Mouse (Mus musculus): ENCODE results near the gene Col19a1.
"Not testable (repeated sequence)": the region's sequence is repeated elsewhere in the genome, so short reads cannot be mapped to it uniquely, and the experiment has no call there.

Gene Col19a1

DNA sequence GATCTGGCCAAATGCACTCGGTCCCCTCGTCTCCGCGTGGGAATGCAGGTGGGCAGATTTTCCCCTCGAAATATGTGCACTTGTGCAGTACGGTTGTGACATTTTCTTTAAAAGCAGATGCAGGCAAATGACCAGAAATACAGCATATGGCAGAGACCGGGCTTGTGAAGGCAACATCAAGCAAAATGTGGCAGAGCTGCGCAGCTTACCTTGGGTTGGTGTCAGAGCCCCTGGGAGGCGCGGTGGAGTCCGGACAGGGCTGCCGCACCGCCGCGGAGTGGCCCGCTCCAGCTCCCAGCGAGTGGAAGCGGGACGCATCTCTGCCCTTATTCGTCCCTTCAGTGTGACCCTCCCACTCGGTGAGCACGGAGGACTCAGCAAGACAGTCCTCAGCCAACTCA, at the start of gene Col19a1:
Gene Col19a1, minus strand, starts transcription at position 332 of the 401 bp plus-strand sequence.
- DNase-seq (ENCODE audit: low read depth, low spot score) = no peak

DNA sequence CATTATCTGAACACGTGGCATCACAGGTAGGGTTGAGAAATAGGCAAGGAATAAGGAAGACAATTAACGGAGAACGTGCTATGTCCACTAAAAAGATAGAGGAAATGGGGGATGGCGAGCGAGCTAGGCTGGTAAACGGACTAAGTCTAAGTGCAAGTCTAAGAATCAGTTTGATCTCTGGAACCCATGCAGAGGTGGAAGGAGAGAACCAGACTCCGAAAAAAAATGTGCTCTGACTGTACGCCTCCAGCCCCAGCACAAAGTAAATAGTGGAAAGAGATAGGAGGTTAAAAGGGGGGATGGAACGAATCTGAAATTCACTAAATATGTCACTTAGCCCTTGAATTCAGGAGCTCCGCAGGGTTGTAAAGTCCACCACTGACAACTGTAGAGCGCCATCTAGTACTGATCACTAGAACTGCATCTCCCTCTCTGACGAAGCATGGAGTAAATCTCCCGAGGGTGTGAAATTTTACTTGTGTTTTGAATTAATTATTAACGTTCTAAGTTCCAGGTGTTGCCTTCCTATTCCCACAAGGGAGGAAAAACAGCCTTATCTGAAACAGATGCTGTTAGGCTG, 46.4 kb upstream of the Col19a1 start:
- no peak for DNase-seq (ENCODE audit: low read depth, low spot score)

DNA sequence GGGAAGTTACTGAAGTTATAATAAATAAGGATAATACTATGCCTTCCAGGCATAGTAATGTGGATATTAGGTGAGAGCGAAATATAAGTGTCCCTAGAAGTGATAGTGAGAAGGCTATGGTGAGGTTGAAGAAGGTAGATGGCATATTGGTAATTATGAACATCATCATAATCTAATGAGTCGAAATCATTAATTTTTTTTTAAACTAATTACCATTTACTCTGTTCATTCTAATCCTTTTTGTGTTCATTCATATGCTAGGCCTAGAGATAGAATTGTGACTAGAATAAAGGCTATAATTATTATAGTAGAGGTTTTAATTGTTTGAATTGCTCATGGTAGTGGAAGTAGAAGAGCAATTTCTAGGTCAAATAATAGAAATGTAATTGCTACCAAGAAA, 25.3 kb upstream of the Col19a1 start:
- DNase-seq (ENCODE audit: low read depth, low spot score) = not testable (repeated sequence)

DNA sequence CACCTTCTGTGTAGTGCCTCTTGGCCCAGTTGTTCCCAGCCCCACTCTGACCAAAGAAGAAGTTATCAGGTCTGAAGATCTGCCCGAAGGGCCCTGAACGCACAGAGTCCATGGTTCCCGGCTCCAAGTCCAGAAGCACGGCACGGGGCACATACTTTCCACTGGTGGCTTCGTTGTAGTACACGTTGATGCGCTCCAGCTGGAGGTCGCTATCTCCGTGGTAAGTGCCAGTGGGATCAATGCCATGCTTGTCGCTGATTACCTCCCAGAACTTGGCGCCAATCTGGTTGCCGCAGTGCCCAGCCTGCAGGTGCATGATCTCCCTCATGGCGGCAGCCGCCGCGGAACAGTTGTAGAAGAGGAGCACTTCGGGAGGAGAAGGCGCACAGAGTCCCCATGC, 7.8 kb upstream of the Col19a1 start:
- no peak for DNase-seq (ENCODE audit: low read depth, low spot score)

DNA sequence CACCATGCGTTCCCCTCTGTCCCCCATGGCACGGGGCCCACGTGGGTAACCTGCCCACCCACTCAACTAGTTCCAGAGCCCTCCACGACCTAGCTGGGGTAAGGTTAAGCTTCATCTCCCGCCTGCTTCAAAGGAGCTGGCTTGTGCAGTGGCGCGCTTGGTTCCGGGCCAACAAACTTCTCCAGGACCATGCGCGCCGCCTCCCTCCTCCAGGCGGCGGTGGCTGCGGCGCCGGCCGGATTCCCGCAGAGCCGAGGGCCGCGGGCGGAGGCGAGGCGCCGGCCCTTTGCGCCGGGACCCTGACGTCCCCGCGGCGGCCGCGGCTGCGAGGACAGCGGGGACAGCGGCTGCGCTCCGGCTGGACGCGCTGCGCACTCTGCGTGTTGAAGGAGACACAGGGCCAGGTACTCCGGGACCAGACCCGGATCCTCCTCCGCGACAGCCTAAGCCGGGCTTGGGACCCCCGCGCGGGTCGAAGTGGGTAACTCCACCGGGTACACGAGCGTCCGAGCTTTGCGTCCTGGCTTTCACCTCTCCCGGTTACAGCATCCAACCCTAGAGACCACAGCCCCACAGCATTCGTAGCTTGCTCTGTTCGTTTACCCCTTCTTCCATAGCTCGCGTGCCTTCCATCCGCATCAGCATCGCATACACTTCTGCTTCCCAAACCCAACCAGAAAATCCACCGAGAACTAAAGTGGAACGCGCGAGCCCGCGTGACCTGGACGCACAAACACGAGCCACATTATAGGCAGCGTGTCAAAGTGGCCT, 717 bp downstream of the Col19a1 start:
- DNase-seq (ENCODE audit: low read depth, low spot score) = no peak

DNA sequence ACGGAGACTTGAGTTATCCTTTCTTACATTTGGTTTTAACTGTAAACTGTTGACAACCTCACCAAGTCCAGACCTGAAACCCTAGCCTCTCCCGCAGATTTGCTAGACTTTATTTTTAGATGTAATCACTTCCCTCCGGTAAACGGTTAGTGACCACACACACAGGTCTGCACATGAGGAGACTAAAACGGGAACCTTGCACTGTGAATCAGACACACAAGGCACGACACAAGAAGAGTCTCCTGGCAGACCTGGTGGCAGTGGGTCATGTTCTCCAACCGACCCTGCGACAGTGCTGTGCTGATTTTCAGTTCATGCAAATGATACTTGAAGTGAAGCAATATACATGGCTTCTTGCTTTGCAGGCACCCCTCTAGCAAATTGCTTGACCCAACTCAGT, 14.7 kb downstream of the Col19a1 start:
- no peak for DNase-seq (ENCODE audit: low read depth, low spot score)

DNA sequence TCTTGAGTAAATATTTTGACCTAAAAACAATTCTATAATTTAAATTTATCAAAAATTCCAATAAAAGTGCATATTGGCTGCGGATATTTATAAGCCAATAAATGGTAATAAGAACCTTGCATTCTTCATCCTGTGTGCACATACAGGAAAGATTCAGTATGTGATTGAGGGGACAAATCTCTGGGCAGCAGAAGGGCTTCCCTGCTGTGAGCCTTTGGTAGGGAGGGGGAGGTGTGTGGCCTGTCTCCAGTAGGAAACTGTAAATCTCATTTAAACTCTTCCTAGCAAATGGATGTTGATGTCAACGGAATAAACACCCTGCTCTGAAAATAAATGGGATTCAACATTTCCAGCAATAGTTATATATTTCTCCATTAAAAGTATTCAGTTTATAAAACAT, 23.2 kb downstream of the Col19a1 start:
- DNase-seq (ENCODE audit: low read depth, low spot score) = no peak

DNA sequence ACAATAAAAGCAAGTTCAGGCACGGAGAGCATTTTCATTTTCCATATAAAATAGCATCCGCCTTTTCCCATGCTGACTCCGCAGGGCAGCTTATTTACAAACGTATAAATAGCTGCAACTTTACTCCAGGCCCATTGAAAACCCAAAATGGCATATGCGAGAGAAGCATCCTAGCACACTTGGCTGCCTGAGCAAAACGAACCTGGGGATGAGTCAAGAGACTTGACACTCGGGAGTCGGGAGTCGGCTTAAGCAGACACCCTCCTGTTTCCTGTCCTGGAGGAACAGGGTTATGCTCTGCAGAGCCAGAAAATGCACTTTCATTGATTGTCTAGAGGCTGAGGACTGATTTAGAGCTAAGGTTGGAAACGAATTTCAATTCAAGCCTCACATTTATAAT, 29.3 kb downstream of the Col19a1 start:
- no peak for DNase-seq (ENCODE audit: low read depth, low spot score)

DNA sequence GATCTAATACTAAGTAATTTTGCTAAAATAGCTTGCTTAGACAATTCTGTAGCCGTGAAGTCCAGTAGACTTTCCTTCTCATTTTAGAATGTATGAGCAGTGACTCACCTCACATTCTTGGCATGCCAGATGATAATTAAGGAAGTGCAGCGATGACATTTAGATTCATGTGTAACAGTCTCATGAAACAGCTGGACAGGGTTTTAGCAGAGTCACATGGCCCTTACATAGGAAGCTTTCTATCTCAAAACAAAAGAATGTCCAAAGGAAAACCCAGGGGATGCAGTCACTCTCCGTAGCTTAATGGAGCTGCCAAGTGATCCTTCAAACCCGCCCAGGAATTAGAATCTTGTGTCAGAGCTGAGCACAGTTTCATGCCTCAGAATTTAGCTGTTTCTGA, 33.8 kb downstream of the Col19a1 start:
- DNase-seq (ENCODE audit: low read depth, low spot score) = no peak

DNA sequence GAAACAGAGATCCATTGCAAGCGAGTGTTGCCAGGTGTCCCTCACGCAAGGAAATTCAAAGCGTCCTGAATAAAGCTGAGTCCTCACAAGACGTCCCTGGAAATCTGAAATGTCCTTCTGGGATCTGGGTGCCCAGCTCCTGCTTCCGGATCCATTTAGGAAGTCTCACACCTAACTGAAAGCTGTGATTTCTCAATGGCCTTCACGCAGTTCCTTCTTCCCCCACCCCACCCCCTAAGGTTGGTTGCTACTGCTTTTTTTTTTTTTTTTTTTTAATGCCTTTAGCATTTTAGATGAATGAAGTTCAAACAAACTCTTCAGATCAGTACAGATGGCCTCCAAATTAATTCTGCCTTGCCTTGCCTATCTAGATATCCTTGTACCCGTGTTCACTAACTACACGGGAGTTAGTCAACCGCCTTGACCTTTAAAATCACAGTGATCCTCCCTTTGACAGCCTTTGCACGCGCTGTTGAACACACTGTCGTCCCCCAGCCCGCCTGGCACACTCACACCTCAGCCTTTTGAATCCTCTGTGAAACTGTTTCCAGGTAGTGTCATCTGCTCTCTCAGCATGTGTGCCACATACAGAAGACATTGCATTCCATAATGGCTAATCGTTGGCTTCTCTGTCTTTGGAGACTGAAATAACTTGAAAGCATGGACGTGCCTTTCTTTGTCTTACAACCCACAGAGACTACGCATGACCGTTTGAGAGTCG, 36.6 kb downstream of the Col19a1 start:
- DNase-seq (ENCODE audit: low read depth, low spot score) = no peak

DNA sequence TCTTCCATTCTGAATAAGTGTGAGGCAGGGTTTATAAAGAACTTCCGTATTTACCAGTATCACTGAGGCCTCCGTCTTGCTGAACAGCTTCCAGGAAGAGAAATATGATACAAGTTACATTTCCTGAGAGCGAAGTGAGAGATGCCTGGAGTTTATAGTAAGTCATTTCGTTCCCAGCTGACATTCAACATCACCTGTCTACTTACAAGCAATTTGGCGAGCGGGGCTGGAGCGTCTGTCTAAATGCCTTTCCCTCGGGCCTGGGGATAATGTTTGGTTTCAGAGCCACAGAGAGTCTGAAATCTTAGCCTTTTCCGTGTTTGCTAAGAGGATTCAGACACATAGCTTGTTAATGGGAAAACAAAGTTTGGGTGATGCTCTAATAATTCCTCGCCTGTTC, 37.2 kb downstream of the Col19a1 start:
- no peak for DNase-seq (ENCODE audit: low read depth, low spot score)

DNA sequence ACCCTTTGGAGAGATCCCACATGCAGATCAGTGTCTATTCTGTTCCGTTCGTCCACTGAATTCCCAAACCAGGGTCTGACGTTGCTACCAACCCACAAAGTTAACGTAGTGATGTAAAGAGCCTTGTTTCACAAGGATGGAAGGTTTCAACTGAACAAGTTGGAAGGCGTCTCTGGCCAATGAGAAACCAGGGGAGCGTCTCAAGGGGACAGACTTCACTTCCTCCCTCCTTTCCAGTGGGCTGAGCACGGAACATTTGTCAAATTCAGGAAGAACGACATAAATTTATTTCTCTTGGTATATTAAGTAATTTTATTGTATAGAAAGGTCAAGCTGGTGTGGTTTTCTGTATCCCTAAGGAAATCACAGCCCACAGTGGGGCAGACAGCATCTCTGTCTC, 38.2 kb downstream of the Col19a1 start:
- DNase-seq (ENCODE audit: low read depth, low spot score) = no peak

DNA sequence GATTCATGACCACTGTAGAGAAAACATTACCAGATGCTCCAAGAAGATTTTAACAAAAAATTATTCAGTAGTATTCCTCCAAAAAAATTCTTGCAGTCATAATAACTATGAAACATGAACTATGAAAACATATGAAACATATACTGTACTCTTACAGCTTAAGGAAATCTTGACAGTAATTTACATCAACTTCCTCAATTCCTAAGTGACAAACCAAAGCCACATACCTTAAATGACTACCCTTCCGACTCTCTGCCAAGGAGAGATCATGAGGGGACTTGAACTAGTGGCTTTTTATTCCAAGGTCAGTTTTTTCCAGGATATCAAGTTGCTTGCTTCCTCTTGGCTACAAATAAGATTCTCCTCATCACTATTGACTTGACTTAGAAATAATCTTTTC, 39.7 kb downstream of the Col19a1 start:
- no peak for DNase-seq (ENCODE audit: low read depth, low spot score)

DNA sequence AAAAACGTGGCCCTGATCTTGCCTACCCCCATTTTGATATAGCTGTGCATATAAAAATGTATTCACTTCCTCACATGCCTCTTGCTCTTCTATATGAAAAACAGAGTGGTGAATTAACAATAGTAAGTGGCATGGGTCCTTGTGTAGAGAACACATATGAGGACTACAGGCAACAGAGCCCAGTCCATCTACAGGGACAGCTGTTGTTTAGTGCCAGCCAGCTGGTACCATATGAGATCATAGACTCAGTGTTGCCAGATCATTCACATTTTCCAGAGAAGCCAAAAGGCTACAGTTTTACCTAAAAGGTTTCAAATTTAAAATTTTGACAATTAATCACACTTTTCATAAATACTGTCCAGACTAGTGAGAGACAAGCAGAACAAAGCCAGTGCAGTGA, 47.4 kb downstream of the Col19a1 start:
- no peak for DNase-seq (ENCODE audit: low read depth, low spot score)

DNA sequence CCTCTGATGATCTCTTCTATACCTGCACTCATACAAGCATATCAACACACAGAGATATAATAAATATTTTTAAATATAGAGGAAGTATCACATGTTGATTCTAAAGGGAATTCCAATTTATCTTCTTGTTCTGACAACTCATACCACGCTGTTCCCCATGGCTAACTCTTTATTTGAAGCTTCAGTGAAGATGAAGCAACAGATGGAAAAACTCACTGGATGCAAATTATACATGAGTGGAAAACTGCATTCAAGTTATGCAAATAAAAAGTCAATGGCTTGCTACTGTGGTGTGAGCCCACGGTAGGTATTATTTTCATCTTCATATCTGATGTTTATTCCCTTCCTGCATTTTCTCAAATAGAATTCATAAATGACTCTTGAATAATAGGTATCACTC, 60.1 kb downstream of the Col19a1 start:
- DNase-seq (ENCODE audit: low read depth, low spot score) = no peak

DNA sequence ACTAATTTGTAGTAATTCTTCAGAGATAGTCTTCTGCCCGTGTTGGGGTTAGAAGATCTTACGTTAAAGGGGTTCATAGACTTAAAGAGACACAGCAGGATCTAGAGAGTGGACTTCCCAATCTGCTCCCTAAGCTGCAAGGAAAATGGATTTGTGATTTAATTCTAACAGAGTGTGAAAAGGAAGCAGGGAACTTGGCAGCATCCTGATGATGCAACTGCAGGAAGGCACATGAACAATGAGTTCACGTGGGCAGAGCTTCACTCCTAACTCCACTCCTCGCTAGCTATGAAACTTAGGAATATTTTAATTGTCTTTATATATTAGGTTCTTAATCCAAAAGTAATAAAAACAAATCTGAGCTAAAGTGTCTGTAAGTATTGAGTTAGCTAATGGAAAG, 69.8 kb downstream of the Col19a1 start:
- DNase-seq (ENCODE audit: low read depth, low spot score) = no peak

DNA sequence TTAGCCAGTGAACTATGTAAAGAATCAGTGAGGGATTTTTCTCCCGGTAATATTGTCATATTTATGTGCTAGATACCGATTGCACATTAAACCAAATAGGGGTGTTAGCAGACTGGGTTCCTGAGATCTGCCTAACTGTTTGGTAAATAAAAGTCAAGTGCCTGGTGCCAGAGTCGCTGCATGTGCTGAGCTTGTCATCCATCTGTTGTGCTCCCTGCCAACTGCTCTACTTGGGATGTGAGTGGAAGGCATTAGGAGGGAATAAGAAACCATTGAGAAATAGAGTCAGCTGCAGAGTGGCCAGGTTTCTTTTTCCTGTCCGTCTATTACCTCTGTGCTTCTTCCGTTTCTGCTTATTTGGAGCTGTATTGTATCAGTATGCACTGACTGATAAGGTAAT, 71.9 kb downstream of the Col19a1 start:
- no peak for DNase-seq (ENCODE audit: low read depth, low spot score)

DNA sequence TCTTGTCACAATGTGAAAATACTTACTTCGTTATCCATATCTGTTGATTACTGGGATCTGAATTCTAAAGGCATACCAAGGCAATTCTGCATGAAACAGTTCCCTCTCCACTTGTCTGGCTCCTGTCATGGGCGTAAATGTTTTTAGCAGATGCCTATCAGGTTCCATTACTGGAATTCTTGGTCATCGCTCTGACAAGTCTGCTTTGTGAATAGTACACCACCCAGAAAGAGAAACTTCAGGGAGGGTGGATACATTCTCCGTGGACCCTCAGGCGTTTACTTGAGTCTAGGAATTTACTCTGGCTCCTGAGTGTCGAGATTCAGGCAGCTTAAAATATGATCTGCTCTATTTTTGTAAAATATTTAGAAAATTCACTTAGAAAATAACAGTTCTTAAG, 75.7 kb downstream of the Col19a1 start:
- DNase-seq (ENCODE audit: low read depth, low spot score) = no peak

DNA sequence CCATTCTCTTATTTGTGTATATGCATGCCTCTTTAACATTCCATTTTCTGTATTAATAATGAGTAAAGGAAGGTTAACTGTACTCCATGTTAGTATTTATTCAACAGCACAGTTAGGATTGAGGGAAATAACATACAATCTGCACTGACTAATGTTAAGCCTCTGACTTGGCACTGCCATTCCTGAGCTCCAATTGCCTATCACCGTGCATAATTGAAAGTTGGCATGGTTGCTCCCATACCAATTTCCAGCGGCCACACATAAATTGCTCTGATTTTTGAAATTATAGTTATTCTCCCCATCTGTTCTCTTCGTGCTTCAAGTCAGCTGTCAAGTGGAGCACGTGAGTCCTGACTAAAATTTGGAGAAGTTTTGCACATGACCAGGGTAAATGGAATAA, 91.9 kb downstream of the Col19a1 start:
- no peak for DNase-seq (ENCODE audit: low read depth, low spot score)

DNA sequence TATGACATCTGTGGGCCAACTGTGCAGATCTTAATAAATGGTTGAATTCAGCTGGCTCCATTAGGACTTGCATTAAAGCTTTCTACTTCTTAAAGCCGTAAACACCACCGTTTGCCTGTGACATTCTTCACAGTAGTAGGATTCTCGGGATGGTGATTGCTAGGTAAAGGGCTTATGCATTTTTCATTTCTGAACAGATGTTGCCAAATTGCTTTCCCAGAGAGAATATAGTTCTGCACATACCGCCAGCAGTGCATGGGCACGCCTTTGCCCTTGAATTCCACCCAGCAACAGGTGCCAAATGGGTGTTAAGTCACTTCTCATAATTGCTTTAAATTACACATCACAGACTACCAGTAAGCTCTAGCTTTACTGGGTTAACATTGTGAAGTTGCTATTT, 103.1 kb downstream of the Col19a1 start:
- DNase-seq (ENCODE audit: low read depth, low spot score) = no peak

DNA sequence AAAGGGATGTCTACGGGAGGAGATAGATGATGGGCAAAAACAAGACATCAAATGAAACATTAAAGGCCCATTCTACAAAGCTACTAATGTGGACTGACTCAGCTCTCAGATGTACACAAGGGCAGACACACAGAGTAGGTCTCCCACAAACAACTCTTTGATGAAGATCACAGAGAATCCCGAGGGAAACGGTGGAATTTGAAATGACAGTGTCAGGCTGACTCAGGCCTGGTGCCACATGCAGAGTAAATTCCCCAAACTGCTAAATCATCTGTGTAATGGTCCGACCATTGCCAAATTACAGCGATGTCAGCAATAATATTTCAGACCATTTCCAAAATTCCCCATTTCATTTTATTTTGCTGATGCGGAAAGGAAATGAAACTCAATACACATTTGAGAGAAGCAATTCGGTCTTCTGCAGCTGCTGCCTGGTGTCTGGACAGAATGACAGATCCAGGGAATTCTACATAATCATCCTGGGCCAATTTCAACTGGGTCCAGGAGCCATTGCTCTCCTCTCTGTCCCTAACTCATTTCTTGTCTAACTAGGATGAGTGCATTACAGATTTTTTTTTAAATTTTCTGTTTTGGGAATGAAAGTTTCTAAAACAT, 116.1 kb downstream of the Col19a1 start:
- no peak for DNase-seq (ENCODE audit: low read depth, low spot score)

DNA sequence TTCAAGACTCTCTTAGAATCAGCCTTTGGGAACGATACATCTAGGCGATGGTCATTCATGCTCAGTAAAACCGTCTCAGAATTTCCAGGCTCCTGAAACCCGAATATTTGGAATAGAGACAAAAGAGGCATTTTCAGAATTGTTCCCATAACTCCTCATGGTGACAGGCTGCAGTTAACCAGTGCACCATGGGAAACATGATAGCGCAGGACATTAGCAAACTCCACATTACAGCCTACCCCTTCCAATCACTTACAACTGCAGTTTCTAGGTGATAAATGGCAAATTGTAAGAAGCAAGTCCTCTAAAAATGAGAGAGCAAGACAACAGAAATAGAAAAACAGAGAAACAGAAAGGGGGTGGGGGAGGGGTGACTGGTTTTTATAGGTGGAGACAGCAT, 116.6 kb downstream of the Col19a1 start:
- no peak for DNase-seq (ENCODE audit: low read depth, low spot score)

All from WW6 (cell line).